Mouse (Mus musculus) gonadal fat pad, adult 2 months (tissue): ENCODE data around the gene F2rl2. TPM values are rescaled to one million over a fixed set of nuclear protein-coding genes. Genes with fewer than 3 reads are reported as not detected.

Experiments used
- DNase-seq: peaks from one replicate; pipeline ENCODE4 v3.0.0-alpha.2; 2012; ENCODE audit warnings: low read depth
- polyA plus RNA-seq: library from polyadenylated mRNA; depleted of rRNA; stranded (reverse); fragments of >200 nt; gene quantifications from 2 replicates; pipeline ENCODE4 v1.2.3, GENCODE M21; 2012; rRNA removed

F2rl2 gene
- 0.36 and 0.59 TPM in 2 replicates for polyA plus RNA-seq

GRCm38 (mm10) chr13:95696654-95697163 is at the start of gene F2rl2:
Gene F2rl2 (plus strand): TSS chr13:95696853.
- no peak for DNase-seq

GRCm38 (mm10) chr13:95647248-95647647 is 49.4 kb upstream of the F2rl2 start:
- DNase-seq: no peak

- DNase-seq: no peak
Observed at GRCm38 (mm10) chr13:95649941-95650340, 46.7 kb upstream of the F2rl2 start.

GRCm38 (mm10) chr13:95651870-95652668 is 44.6 kb upstream of the F2rl2 start:
- DNase-seq: no peak

- no peak for DNase-seq
Observed at GRCm38 (mm10) chr13:95653696-95654095, 43.0 kb upstream of the F2rl2 start.

- no peak for DNase-seq
Observed at GRCm38 (mm10) chr13:95655284-95655683, 41.4 kb upstream of the F2rl2 start.

GRCm38 (mm10) chr13:95657171-95657570 is 39.5 kb upstream of the F2rl2 start:
- DNase-seq: no peak

- DNase-seq: no peak
Observed at GRCm38 (mm10) chr13:95659432-95659831, 37.2 kb upstream of the F2rl2 start.

- no peak for DNase-seq
Observed at GRCm38 (mm10) chr13:95663834-95664233, 32.8 kb upstream of the F2rl2 start.

- DNase-seq: no peak
Observed at GRCm38 (mm10) chr13:95665644-95666356, 30.9 kb upstream of the F2rl2 start.

- DNase-seq: no peak
Observed at GRCm38 (mm10) chr13:95667260-95667659, 29.4 kb upstream of the F2rl2 start.

- DNase-seq: no peak
Observed at GRCm38 (mm10) chr13:95670534-95670933, 26.1 kb upstream of the F2rl2 start.

GRCm38 (mm10) chr13:95671108-95671897 is 25.4 kb upstream of the F2rl2 start:
- DNase-seq: no peak

- DNase-seq: no peak
Observed at GRCm38 (mm10) chr13:95672372-95672771, 24.3 kb upstream of the F2rl2 start.

GRCm38 (mm10) chr13:95679078-95679477 is 17.6 kb upstream of the F2rl2 start:
- no peak for DNase-seq

GRCm38 (mm10) chr13:95679491-95679941 is 17.1 kb upstream of the F2rl2 start:
- no peak for DNase-seq

- no peak for DNase-seq
Observed at GRCm38 (mm10) chr13:95684656-95685244, 11.9 kb upstream of the F2rl2 start.

- DNase-seq: no peak
Observed at GRCm38 (mm10) chr13:95685736-95686135, 10.9 kb upstream of the F2rl2 start.

GRCm38 (mm10) chr13:95688576-95688975 is 8.1 kb upstream of the F2rl2 start:
- no peak for DNase-seq

GRCm38 (mm10) chr13:95692201-95692600 is 4.5 kb upstream of the F2rl2 start:
- no peak for DNase-seq

- no peak for DNase-seq
Observed at GRCm38 (mm10) chr13:95696120-95696653, 466 bp upstream of the F2rl2 start.
